8 mouse cellular contexts compared by ENCODE assay signal in the genomic region with DNA sequence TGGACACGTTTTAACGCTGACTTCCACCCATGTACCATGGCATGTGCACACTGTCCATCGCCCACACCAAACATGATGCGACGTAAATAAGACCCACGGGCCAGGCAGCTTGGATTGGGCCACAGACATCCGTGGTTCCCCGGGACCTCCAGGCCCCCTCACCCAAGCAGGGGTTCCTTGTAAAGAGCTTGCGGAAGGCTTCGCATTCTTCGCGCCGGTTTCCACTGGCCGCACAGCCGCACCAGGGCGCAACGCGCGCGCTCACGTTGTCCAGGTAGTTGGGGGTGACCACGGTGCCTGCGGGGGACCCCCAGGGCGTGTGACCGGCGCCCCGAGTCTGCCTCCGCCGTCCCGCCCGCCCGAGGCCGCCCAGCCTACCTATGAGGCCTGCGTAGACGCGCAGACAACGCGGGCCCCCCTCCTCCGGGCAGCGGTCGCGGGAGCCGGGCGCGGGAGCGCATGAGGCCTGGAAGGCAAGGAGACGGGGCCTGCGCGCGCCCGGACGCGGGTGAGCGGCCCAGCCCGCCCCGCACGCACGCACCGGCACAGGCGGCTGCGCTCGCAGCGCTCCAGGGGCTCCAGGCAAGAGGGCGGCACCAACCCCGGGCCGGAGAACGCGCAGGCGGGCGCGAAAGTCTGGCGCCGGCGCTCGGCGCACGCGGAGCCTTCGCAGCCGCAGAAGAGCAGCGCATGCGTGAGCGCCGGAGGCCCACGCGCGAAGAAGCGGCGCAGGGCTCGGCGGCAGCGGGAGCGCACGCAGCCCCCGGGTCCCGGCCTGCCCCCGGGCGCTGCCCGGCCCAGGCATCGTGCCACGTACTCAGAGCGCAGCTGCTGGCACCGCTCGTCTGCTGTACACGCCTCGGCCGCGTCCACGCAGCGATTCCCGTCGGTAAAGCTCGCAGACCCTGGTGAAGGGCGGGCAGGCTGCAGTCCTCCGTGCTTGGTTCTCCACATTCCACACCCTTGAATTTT. TPM values are rescaled to one million over a fixed set of nuclear protein-coding genes. Genes with fewer than 3 reads are reported as not detected.
DNase-seq lines count a peak whose midpoint lies in the region; ATAC-seq and TF ChIP-seq lines count a peak whose summit lies in the region.
"Had no signal": no experiment of that assay in that cellular context is flagged by ENCODE, and none has a peak within 500 bp of the region (broad histone marks: within the 10 kb centered on the region; RNA-seq: fewer than 3 reads in every experiment).

No protein-coding gene starts in this region.

- no peak for TF ChIP-seq EP300 in ES-Bruce4 (IDR thresholded peaks at IDR 0.05; ENCODE audit: insufficient read depth, low read depth, low read length)

- intact Hi-C loops in left cerebral cortex, postnatal 10 days (cut with DNase I), result no loop called here

- H3K4me2 ChIP-seq in embryonic facial prominence, embryonic 13.5 days, result peak overlapping the region; percentile 95
- H3K4me2 ChIP-seq in hindbrain, embryonic 11.5 days (replicated peaks; ENCODE audit: low read depth, low read length), result peak overlapping the region; percentile 94

- no peaks in the 10 kb centered on the region for H3K36me3 ChIP-seq in ES-Bruce4 (ENCODE audit: control insufficient read depth, insufficient read depth, low read length, poor library complexity, severe bottlenecking)
- no peaks in the 10 kb centered on the region for H3K36me3 ChIP-seq in embryonic facial prominence, embryonic 13.5 days
- no peaks in the 10 kb centered on the region for H3K36me3 ChIP-seq in hindbrain, embryonic 11.5 days (ENCODE audit: control insufficient read depth, insufficient read depth, low read length)

- no peaks in the 10 kb centered on the region for H3K4me1 ChIP-seq in ES-Bruce4 (ENCODE audit: control insufficient read depth, insufficient read depth, low read length)
- H3K4me1 ChIP-seq in embryonic facial prominence, embryonic 13.5 days, result peaks cover 39% of the 10 kb centered on the region
- H3K4me1 ChIP-seq in hindbrain, embryonic 11.5 days (replicated peaks; ENCODE audit: control insufficient read depth, insufficient read depth, low read length), result 0 out of 2 replicates have a peak, but pooled peaks cover 3% of the 10 kb centered on the region

- no peak for TF ChIP-seq POLR2A in ES-Bruce4 (IDR thresholded peaks at IDR 0.05; ENCODE audit: insufficient read depth, low read length)

- peaks cover 7% of the 10 kb centered on the region; the same call in 1 of the 2 replicates for H3K27me3 ChIP-seq in ES-Bruce4 (ENCODE audit: control insufficient read depth, insufficient read depth, low read length, poor library complexity, severe bottlenecking)
- H3K27me3 ChIP-seq in embryonic facial prominence, embryonic 13.5 days, result peaks cover 43% of the 10 kb centered on the region
- H3K27me3 ChIP-seq in hindbrain, embryonic 11.5 days (ENCODE audit: control insufficient read depth, insufficient read depth, low read length), result peaks cover 32% of the 10 kb centered on the region

- DNase-seq in R1 (ENCODE audit: low read depth, low spot score), result peak; percentile 39
- DNase-seq in hindbrain, embryonic 11.5 days (ENCODE audit: low spot score), result peak; percentile 54
- peak; percentile 58 to 80 for DNase-seq in left cerebral cortex, postnatal 10 days (ENCODE audit: extremely low spot score in 1 of 2, low spot score in 2 of 2)
- peak; percentile 47 for DNase-seq in neural tube, embryonic 10.5 days (ENCODE audit: extremely low spot score, low spot score)

- H3K27ac ChIP-seq in ES-Bruce4 (ENCODE audit: insufficient read depth, low read length), result no peak overlapping the region
- H3K27ac ChIP-seq in embryonic facial prominence, embryonic 13.5 days, result no peak overlapping the region
- no peak overlapping the region for H3K27ac ChIP-seq in hindbrain, embryonic 11.5 days (ENCODE audit: low read depth, low read length)

- H3K4me3 ChIP-seq in ES-Bruce4 (ENCODE audit: low read depth, low read length), result peak overlapping the region; percentile 56
- H3K4me3 ChIP-seq in embryonic facial prominence, embryonic 13.5 days, result peak overlapping the region; percentile 68
- peak overlapping the region; percentile 52 for H3K4me3 ChIP-seq in hindbrain, embryonic 11.5 days (ENCODE audit: low read depth, low read length)

- 2% methylated on average over 108 of the region's 115 CpGs for WGBS in embryonic facial prominence, embryonic 13.5 days
- WGBS in hindbrain, embryonic 11.5 days, result 3% methylated on average over 113 of the region's 115 CpGs

- ATAC-seq in embryonic facial prominence, embryonic 13.5 days (ENCODE audit: insufficient number of reproducible peaks, insufficient read depth, low FRiP score, low TSS enrichment, low read depth), result peak; percentile 52
- ATAC-seq in hindbrain, embryonic 11.5 days (ENCODE audit: low FRiP score), result peak; percentile 63; the same call in 1 of the 2 replicates
- ATAC-seq in inflammation-experienced regulatory T-cells, adult 6 months, result no peak

- H3K9ac ChIP-seq in ES-Bruce4 (ENCODE audit: low read depth, poor library complexity, severe bottlenecking), result peak overlapping the region; percentile 62
- H3K9ac ChIP-seq in embryonic facial prominence, embryonic 13.5 days, result peak overlapping the region; percentile 88
- H3K9ac ChIP-seq in hindbrain, embryonic 11.5 days (ENCODE audit: low read depth, low read length), result peak overlapping the region; percentile 40

- no peak for TF ChIP-seq CTCF in ES-Bruce4 (IDR thresholded peaks at IDR 0.05; ENCODE audit: low read depth, low read length)

- no peaks in the 10 kb centered on the region for H3K9me3 ChIP-seq in ES-Bruce4 (replicated peaks; ENCODE audit: control insufficient read depth, insufficient read depth, low read length, poor library complexity, severe bottlenecking)
- no peaks in the 10 kb centered on the region for H3K9me3 ChIP-seq in embryonic facial prominence, embryonic 13.5 days
- H3K9me3 ChIP-seq in hindbrain, embryonic 11.5 days (ENCODE audit: control insufficient read depth, low read length), result no peaks in the 10 kb centered on the region

RNA-seq across cellular contexts. Expression of a gene that starts 1.7 kb away (rescaled TPM):
- polyA plus RNA-seq in ES-Bruce4 (2011; ENCODE audit: insufficient read depth, insufficient read length, low read depth, missing spikeins), result 0.73 TPM in 1 of 2 replicates, not detected in the other
- 35.4 and 42.7 TPM in 2 replicates for polyA plus RNA-seq in embryonic facial prominence, embryonic 13.5 days (2015; fragmentation: Nextera tagmentation; extraction: Ambion mirVana)
- polyA plus RNA-seq in hindbrain, embryonic 11.5 days (2014; fragmentation: Nextera tagmentation; extraction: Ambion mirVana), result 5.6 and 6.1 TPM in 2 replicates
- total RNA-seq in left cerebral cortex, postnatal 10 days (2021), result 10 to 100 TPM; 36.0 to 37.5 TPM
- polyA plus RNA-seq in inflammation-experienced regulatory T-cells, adult 6 months (2017; shearing (Covaris generic)), result under 1 TPM in 1 of 3 experiments, not detected in 2; 0.38 TPM
- total RNA-seq: common myeloid progenitor, adult 5-6 weeks had no signal

RNA-seq across cellular contexts. Expression of a gene that starts 22.5 kb away (rescaled TPM):
- polyA plus RNA-seq in ES-Bruce4 (2011; ENCODE audit: insufficient read depth, insufficient read length, low read depth, missing spikeins), result 0.37 TPM in 1 of 2 replicates, not detected in the other
- polyA plus RNA-seq in embryonic facial prominence, embryonic 13.5 days (2015; fragmentation: Nextera tagmentation; extraction: Ambion mirVana), result 30.0 and 31.9 TPM in 2 replicates
- polyA plus RNA-seq in hindbrain, embryonic 11.5 days (2014; fragmentation: Nextera tagmentation; extraction: Ambion mirVana), result 0.54 and 0.66 TPM in 2 replicates
- total RNA-seq in left cerebral cortex, postnatal 10 days (2021), result 1 to 10 TPM; 1.5 to 1.6 TPM
- under 1 TPM in 2 of 3 experiments, not detected in 1; 0.15 to 0.42 TPM for polyA plus RNA-seq in inflammation-experienced regulatory T-cells, adult 6 months (2017; shearing (Covaris generic))
- total RNA-seq: common myeloid progenitor, adult 5-6 weeks had no signal

RNA-seq across cellular contexts. Expression of a gene that starts 45.4 kb away (rescaled TPM):
- 0.16 TPM in 1 of 2 replicates, not detected in the other for polyA plus RNA-seq in ES-Bruce4 (2011; ENCODE audit: insufficient read depth, insufficient read length, low read depth, missing spikeins)
- polyA plus RNA-seq in embryonic facial prominence, embryonic 13.5 days (2015; fragmentation: Nextera tagmentation; extraction: Ambion mirVana), result 0.07 and 0.18 TPM in 2 replicates
- polyA plus RNA-seq in hindbrain, embryonic 11.5 days (2014; fragmentation: Nextera tagmentation; extraction: Ambion mirVana), result 0.10 and 0.15 TPM in 2 replicates
- under 1 TPM; 0.39 to 0.57 TPM for total RNA-seq in left cerebral cortex, postnatal 10 days (2021)
- not detected for polyA plus RNA-seq in inflammation-experienced regulatory T-cells, adult 6 months (2017; shearing (Covaris generic))

Comparison
In these comparisons a context has a peak if more than half of its experiments do, and no peak if none do; other contexts are left out.
1. RNA of a gene that starts 22.5 kb away (polyA plus RNA-seq): 30.0 to 31.9 TPM in embryonic facial prominence, embryonic 13.5 days; 0.54 to 0.66 TPM in hindbrain, embryonic 11.5 days, 0.37 TPM in ES-Bruce4 and 0.15 to 0.42 TPM in inflammation-experienced regulatory T-cells, adult 6 months; every median in the first group is over 10 times any median in the second.
2. Peak in every context shown above with its lines, with median percentiles within 50 percentile points of each other: H3K4me3 ChIP-seq, H3K9ac ChIP-seq and DNase-seq.